Mouse (Mus musculus) MEL (cell line): ENCODE results near the gene Ammecr1. TPM values are rescaled to one million over a fixed set of nuclear protein-coding genes. Genes with fewer than 3 reads are reported as not detected.

Source experiments
- DNase-seq: peaks from one replicate; pipeline ENCODE4 v3.0.0; 2011; ENCODE audit warnings: low read depth, low spot score
- H3K27ac ChIP-seq: 2 replicates; pipeline ENCODE4 v1.5.1; 2012; ENCODE audit warnings: low read depth, mild to moderate bottlenecking, control low read depth, low read length, moderate library complexity; ENCODE audit not compliant: control insufficient read depth
- H3K27me3 ChIP-seq, 2 experiments: fragments of 150-350 bp in 1 of 2; sonication (generic) in 1 of 2; 2 replicates each; pipeline ENCODE4 v1.6.1; 2012; ENCODE audit warnings: low read length in 2 of 2, mild to moderate bottlenecking in 2 of 2, improper control_type of control experiment in 1 of 2, moderate library complexity in 1 of 2; ENCODE audit not compliant: insufficient read depth in 2 of 2, control insufficient read depth in 1 of 2
- H3K36me3 ChIP-seq, 2 experiments: 2 replicates each; pipeline ENCODE4 v1.6.1; 2012 to 2014; ENCODE audit warnings: low read length in 2 of 2, improper control_type of control experiment in 1 of 2, inconsistent platforms in 1 of 2, mild to moderate bottlenecking in 1 of 2; ENCODE audit not compliant: insufficient read depth in 2 of 2, control insufficient read depth in 1 of 2
- H3K4me1 ChIP-seq, 2 experiments: fragments of 150-350 bp in 1 of 2; sonication (generic) in 1 of 2; 2 replicates each; pipeline ENCODE4 v1.6.1; 2012; ENCODE audit warnings: low read length in 2 of 2, improper control_type of control experiment in 1 of 2, mild to moderate bottlenecking in 1 of 2; ENCODE audit not compliant: insufficient read depth in 2 of 2, control insufficient read depth in 1 of 2
- H3K4me3 ChIP-seq, 2 experiments: fragments of 150-350 bp in 1 of 2; sonication (generic) in 1 of 2; 2 replicates each; pipeline ENCODE4 v1.5.1; 2012; ENCODE audit warnings: low read depth in 2 of 2, low read length in 2 of 2, mild to moderate bottlenecking in 2 of 2, moderate library complexity in 2 of 2, control low read depth in 1 of 2, improper control_type of control experiment in 1 of 2; ENCODE audit not compliant: control insufficient read depth in 1 of 2, insufficient read depth in 1 of 2
- H3K79me2 ChIP-seq: 2 replicates; pipeline ENCODE4 v1.6.1; 2012; ENCODE audit warnings: mild to moderate bottlenecking, low read length, moderate library complexity; ENCODE audit not compliant: control insufficient read depth, poor library complexity, insufficient read depth
- H3K9ac ChIP-seq: 2 replicates; pipeline ENCODE4 v1.6.1; 2012; ENCODE audit warnings: low read depth, mild to moderate bottlenecking, control low read depth, low read length, moderate library complexity; ENCODE audit not compliant: control insufficient read depth, poor library complexity, severe bottlenecking
- H3K9me3 ChIP-seq: fragments of 150-350 bp; sonication (generic); replicated peaks from 2 replicates; pipeline ENCODE4 v1.6.1; 2012; ENCODE audit warnings: mild to moderate bottlenecking, low read length, improper control_type of control experiment, moderate library complexity; ENCODE audit not compliant: insufficient read depth
- CHD1 ChIP-seq: IDR thresholded peaks from 2 replicates; pipeline ENCODE4 v1.6.1; 2012; ENCODE audit warnings: low read depth, mild to moderate bottlenecking, inconsistent platforms, low read length, improper control_type of control experiment
- CTCF ChIP-seq, 3 experiments: IDR thresholded peaks in 2 of 3; conservative IDR thresholded peaks in 1 of 3; 2 replicates each; pipeline ENCODE4 v1.5.1; 2011 to 2012; ENCODE audit warnings: low read length in 3 of 3, low read depth in 2 of 3, mild to moderate bottlenecking in 2 of 3, improper control_type of control experiment in 1 of 3, inconsistent platforms in 1 of 3, mixed read lengths in 1 of 3, moderate library complexity in 1 of 3; ENCODE audit not compliant: control insufficient read depth in 1 of 3, insufficient read depth in 1 of 3, poor library complexity in 1 of 3, severe bottlenecking in 1 of 3
- GATA1 ChIP-seq: IDR thresholded peaks from 2 replicates; pipeline ENCODE4 v1.6.1; 2011; ENCODE audit warnings: low read depth, low read length, improper control_type of control experiment
- MAFK ChIP-seq: IDR thresholded peaks from 2 replicates; pipeline ENCODE4 v1.6.1; 2011; ENCODE audit warnings: low read depth, mild to moderate bottlenecking, low read length, improper control_type of control experiment, borderline replicate concordance
- MAX ChIP-seq: IDR thresholded peaks from 2 replicates; pipeline ENCODE4 v1.6.1; 2011; ENCODE audit warnings: low read length, improper control_type of control experiment
- MAZ ChIP-seq: IDR thresholded peaks from 2 replicates; pipeline ENCODE4 v1.6.1; 2012; ENCODE audit warnings: low read depth, mild to moderate bottlenecking, inconsistent platforms, low read length, improper control_type of control experiment
- MEF2A ChIP-seq: IDR thresholded peaks from 2 replicates; pipeline ENCODE4 v1.6.1; 2014; ENCODE audit warnings: low read depth, mild to moderate bottlenecking, inconsistent platforms, low read length, improper control_type of control experiment; ENCODE audit not compliant: poor library complexity, insufficient replicate concordance, severe bottlenecking; ENCODE audit errors: extremely low read depth
- MXI1 ChIP-seq: IDR thresholded peaks from 2 replicates; pipeline ENCODE4 v1.6.1; 2011; ENCODE audit warnings: mild to moderate bottlenecking, low read depth, low read length, improper control_type of control experiment
- MYC ChIP-seq: IDR thresholded peaks from 2 replicates; pipeline ENCODE4 v1.6.1; 2011; ENCODE audit warnings: low read depth, mild to moderate bottlenecking, low read length, improper control_type of control experiment, moderate library complexity
- NELFE ChIP-seq: IDR thresholded peaks from 2 replicates; pipeline ENCODE4 v1.6.1; 2011; ENCODE audit warnings: low read depth, low read length, improper control_type of control experiment
- POLR2A ChIP-seq, 2 experiments: IDR thresholded peaks; 2 replicates each; pipeline ENCODE4 v1.6.1; 2011 to 2012; ENCODE audit warnings: low read length in 2 of 2, mild to moderate bottlenecking in 2 of 2, control low read depth in 1 of 2, improper control_type of control experiment in 1 of 2, low read depth in 1 of 2, moderate library complexity in 1 of 2; ENCODE audit not compliant: control insufficient read depth in 1 of 2, insufficient read depth in 1 of 2, poor library complexity in 1 of 2
- RAD21 ChIP-seq: IDR thresholded peaks from 2 replicates; pipeline ENCODE4 v1.6.1; 2011; ENCODE audit warnings: mild to moderate bottlenecking, low read depth, low read length, improper control_type of control experiment
- RCOR1 ChIP-seq: IDR thresholded peaks from 2 replicates; pipeline ENCODE4 v1.6.1; 2012; ENCODE audit warnings: low read depth, mild to moderate bottlenecking, inconsistent platforms, low read length, improper control_type of control experiment
- TAL1 ChIP-seq: IDR thresholded peaks from 2 replicates; pipeline ENCODE4 v1.6.1; 2012; ENCODE audit warnings: mild to moderate bottlenecking, inconsistent platforms, low read length, moderate library complexity, mixed read lengths
- TCF12 ChIP-seq: IDR thresholded peaks from 2 replicates; pipeline ENCODE4 v1.6.1; 2014; ENCODE audit warnings: low read depth, mild to moderate bottlenecking, inconsistent platforms, low read length, improper control_type of control experiment, moderate library complexity
- polyA plus RNA-seq, 2 experiments: library from polyadenylated mRNA; stranded (reverse) in 1 of 2; unstranded in 1 of 2; fragments of >175 nt in 1 of 2; fragments of >200 nt in 1 of 2; gene quantifications; 2 replicates each; pipeline versions ENCODE4 v1.2.1 to v1.2.4; 2012; ENCODE audit warnings: low replicate concordance in 2 of 2, low read depth in 1 of 2; ENCODE audit not compliant: insufficient read length in 2 of 2, insufficient read depth in 1 of 2, missing spikeins in 1 of 2
- total RNA-seq: library from RNA; depleted of rRNA; stranded (reverse); fragments of 300-350 nt; gene quantifications from 2 replicates; pipeline ENCODE4 v1.2.3, GENCODE M21; 2012

Ammecr1 gene
- total and polyA plus RNA-seq, 3 experiments, result 15.1 to 62.1 (median 23.6) TPM

DNA sequence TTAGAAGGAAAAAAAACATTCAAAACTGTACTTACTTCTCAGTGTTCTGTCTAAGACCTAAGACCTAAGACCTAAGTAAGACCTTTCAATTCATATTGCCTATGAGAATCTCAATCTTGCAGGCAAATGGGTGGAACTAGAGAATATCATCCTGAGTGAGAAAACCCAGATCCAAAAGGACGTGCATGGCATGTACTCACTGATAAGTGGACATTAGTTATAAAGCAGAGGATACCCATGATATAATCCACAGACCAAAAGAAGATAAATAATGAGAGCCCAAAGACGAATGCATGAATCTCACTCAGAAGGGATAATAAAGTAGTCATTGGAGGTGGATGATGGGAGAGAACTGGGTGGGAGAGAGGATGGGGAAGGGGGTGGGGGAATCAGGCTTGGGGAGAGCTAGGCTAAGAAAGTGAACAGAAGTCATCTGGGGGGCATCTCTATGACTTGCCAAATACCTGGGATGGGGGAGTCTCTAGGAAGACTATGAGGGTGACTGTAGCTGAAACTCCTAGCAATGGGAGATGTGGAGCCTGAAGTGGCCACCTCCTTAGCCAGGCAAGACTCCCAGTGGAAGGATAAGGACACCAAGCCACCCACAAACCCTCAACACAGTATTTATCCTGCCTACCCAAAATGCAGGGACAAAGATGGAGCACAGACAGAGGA lies 14.5 kb upstream of the Ammecr1 start:
- Histone ChIP-seq H3K4me1 (peaks cover 21 to 34% of the 10 kb centered on the region in 2 experiments), H3K36me3 (peaks cover 0 to 31% of the 10 kb centered on the region in 2 experiments; a peak in 2 of 4 replicates), H3K4me3 (no peak overlapping the region), H3K27me3 (no peaks in the 10 kb centered on the region), H3K9ac (no peak overlapping the region), H3K9me3 (no peaks in the 10 kb centered on the region), H3K79me2 (no peaks in the 10 kb centered on the region), H3K27ac (no peak overlapping the region)
- DNase-seq, result no peak
- TF ChIP-seq NELFE (no peak), POLR2A (IDR thresholded peaks at IDR 0.05; ENCODE audit: control insufficient read depth in 1 of 2, insufficient read depth in 1 of 2, low read depth in 1 of 2, low read length in 2 of 2, poor library complexity in 1 of 2) (no peak), CHD1 (no peak), MAFK (no peak), CTCF (IDR thresholded peaks at IDR 0.05 in 2 of 3, conservative IDR thresholded peaks at IDR 0.05 in 1 of 3; ENCODE audit: control insufficient read depth in 1 of 3, insufficient read depth in 1 of 3, low read depth in 2 of 3, low read length in 3 of 3, poor library complexity in 1 of 3, severe bottlenecking in 1 of 3) (no peak), MYC (no peak), RCOR1 (no peak), GATA1 (no peak), RAD21 (no peak)

DNA sequence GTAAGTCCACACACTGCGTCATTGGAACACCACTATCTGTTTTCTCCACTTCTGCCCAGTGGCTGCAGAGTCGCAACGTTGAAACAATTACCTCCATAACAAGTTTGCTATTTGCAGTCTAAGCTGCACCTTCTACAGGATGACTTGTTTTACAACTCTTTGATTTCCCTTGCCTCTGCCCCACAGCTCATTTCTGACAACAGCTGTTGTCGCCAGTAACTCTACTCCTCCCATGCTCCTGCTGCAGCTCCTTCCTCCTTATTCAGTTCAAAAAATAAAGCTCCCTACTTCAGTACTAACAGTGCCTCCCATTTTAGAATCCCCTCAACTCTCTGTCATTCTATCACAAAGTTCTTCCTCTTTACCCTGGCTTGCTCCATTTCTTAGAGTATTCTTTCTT lies 12.7 kb upstream of the Ammecr1 start:
- Histone ChIP-seq H3K27ac (no peak overlapping the region), H3K27me3 (no peaks in the 10 kb centered on the region), H3K9ac (no peak overlapping the region), H3K9me3 (no peaks in the 10 kb centered on the region), H3K4me3 (no peak overlapping the region), H3K79me2 (no peaks in the 10 kb centered on the region), H3K4me1 (peaks cover 9 to 29% of the 10 kb centered on the region in 2 experiments), H3K36me3 (peaks cover 0 to 22% of the 10 kb centered on the region in 2 experiments; a peak in 2 of 4 replicates)
- no peak for TF ChIP-seq MAX
- no peak for TF ChIP-seq RAD21
- no peak for TF ChIP-seq MEF2A
- no peak for TF ChIP-seq TCF12
- TF ChIP-seq MAFK, result no peak
- no peak for TF ChIP-seq MAZ
- no peak for TF ChIP-seq MXI1
- no peak for TF ChIP-seq TAL1
- peak; percentile 18 for DNase-seq
